Mouse (Mus musculus) layer of hippocampus, adult 9-10 months (tissue): ENCODE results near the gene Mrpl34.

ENCODE experiments used
- DNase-seq: peaks from one replicate; pipeline ENCODE4 v3.0.0; 2022; ENCODE audit warnings: low spot score

The Mrpl34 gene

GRCm38 (mm10) chr8:71496481-71496880 is 31.7 kb downstream of the Mrpl34 start:
- DNase-seq = no peak

- no peak for DNase-seq
Measured at GRCm38 (mm10) chr8:71497077-71497645, 32.4 kb downstream of the Mrpl34 start.

- no peak for DNase-seq
Measured at GRCm38 (mm10) chr8:71497881-71498501, 33.2 kb downstream of the Mrpl34 start.

- no peak for DNase-seq
Measured at GRCm38 (mm10) chr8:71498816-71499690, 34.3 kb downstream of the Mrpl34 start.

- DNase-seq = no peak
Measured at GRCm38 (mm10) chr8:71504349-71504748, 39.6 kb downstream of the Mrpl34 start.

- no peak for DNase-seq
Measured at GRCm38 (mm10) chr8:71505326-71505725, 40.6 kb downstream of the Mrpl34 start.

GRCm38 (mm10) chr8:71505979-71506378 is 41.2 kb downstream of the Mrpl34 start:
- no peak for DNase-seq

GRCm38 (mm10) chr8:71507589-71508104 is 42.9 kb downstream of the Mrpl34 start:
- no peak for DNase-seq

GRCm38 (mm10) chr8:71509316-71509715 is 44.6 kb downstream of the Mrpl34 start:
- no peak for DNase-seq

- no peak for DNase-seq
Measured at GRCm38 (mm10) chr8:71511644-71512043, 46.9 kb downstream of the Mrpl34 start, which contains the start of gene Plvap. Plvap (minus strand) TSS chr8:71511752.

- DNase-seq = no peak
Measured at GRCm38 (mm10) chr8:71513018-71513754, 48.4 kb downstream of the Mrpl34 start.

GRCm38 (mm10) chr8:71515043-71515442 is 50.3 kb downstream of the Mrpl34 start:
- no peak for DNase-seq
